Mouse (Mus musculus): ENCODE data around the gene Nckipsd.

Nckipsd gene

DNA sequence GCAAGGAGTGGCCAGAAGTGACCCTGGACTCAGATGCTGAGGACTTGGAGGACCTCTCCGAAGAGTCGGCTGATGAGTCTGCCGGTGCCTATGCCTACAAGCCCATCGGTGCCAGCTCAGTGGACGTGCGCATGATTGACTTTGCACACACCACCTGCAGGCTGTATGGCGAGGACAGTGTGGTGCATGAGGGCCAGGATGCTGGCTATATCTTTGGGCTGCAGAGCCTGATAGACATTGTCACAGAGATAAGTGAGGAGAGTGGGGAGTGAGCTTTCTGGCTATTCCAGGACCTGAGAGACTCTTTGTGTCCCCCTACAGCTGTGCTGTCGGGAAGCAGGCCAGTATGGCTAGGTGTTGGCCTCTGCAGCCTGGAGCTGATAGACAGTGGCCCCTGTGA is 2.4 kb upstream of the Nckipsd start:
- DNase-seq = no peak

DNA sequence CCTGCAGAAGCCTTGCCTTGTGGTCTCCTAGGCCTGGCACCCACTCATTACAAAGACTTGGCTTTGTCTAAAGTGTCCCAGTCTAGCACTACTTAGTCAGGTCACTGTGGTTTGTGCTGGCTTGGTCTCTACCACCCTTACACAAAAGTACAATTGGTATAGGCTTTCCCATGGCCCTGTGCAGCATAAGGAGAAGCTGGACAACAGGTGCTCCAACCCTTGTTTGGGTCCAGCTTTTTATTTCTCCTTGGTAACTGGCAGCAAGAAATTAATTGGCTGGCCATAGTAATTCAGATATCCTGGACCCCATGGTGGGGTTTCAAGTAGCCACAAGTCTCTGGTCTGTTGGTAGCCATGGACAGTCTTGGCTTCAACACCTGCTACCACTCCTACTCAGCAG is 1.8 kb upstream of the Nckipsd start:
- DNase-seq = no peak

DNA sequence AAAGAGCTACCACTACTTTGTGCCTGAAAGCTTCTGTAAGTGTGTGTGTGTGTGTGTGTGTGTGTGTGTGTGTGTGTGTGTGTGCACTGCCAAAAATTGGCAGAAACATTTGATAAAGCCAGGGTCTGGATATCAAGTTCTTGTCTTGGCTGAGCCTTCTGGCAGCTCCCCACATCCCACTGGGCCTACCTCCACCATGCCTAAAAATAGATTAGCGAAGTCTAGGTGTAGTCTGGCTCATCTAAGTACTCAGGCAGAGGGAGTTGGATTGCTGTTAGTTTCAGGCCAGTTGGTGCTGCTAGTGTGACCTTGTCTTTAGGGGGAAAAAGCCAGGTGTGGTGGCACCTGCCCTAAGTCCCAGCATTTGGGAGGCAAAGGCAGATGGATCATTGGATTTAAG is 1.3 kb upstream of the Nckipsd start:
- DNase-seq = no peak

DNA sequence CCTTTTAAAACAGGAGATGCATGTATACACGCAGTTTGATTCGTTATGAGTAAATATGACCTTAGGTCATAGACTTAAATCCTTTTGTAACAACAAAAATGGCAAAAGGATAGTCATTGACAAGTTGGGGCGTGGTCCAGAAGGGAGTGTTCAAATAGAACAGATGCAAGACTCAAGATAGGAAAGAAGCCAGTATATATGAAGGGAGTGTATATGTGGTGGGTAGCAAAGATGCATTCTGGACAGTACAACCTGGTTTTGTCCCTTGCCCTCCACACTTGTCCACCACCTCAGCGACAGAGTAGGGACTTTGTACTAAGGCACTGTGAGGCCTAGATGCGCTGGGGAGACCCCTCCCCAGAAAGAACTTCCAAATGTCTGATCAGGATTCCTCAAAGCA is 494 bp upstream of the Nckipsd start:
- no peak for DNase-seq

DNA sequence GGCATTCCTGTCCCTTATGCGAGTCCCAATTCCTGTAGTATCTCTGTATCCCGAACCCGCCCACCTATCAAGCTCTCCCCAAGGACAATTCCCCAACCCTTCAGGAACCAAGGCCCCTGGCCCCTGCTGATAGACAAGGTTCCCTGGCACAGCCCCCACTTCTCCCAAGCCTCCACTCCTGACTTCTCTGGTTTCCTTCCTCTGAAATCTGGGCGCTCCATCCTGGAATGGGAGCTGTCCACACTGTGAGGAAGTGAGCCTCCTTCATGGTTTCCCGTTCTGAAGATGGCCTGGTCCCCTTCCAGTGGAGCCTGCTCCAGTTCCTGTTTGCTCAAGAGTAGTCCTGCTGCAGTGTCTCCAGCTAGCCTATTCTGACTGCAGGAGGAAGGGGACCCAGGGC is 1.0 kb downstream of the Nckipsd start:
- peak; percentile 50 for DNase-seq

DNA sequence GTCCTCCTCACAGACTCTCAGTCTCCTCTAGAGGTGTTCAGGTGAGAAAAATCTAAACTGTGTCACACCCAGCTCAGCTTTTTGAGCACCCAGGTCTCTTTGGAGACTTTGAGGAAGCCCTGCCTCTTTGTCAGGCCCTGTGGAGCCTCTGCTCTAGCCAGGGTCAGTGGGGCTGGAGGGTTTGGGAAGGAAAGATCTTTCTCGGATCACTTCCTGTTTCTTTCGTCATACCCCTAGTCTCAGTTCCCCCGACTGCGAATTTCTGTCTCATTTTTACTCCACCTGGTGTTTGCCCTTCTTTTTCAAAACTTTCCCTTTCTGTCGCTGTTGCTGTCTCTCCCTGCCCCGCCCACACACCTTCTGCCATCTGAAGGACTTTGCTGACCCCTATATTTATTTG is 1.6 kb downstream of the Nckipsd start:
- no peak for DNase-seq

DNA sequence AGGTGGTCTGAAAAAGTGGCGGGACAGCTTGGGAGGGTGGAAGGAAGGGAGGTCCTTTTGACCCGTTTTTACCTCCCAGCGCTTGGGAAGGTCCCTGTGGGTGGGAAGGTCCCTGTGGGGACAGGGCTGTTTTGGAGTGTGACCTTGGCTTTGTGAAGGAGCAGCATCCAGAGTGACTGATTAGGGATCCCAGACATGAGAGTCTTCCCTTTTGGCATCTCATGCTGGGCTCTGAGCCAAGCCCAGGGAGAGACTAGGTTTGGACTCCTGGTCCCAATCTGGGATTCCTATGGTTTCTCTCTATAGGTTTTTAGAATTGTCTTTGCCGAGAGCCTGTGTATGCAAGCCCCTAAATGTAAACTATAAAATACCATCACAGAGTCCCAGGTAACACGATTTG is 2.3 kb downstream of the Nckipsd start:
- DNase-seq = no peak

DNA sequence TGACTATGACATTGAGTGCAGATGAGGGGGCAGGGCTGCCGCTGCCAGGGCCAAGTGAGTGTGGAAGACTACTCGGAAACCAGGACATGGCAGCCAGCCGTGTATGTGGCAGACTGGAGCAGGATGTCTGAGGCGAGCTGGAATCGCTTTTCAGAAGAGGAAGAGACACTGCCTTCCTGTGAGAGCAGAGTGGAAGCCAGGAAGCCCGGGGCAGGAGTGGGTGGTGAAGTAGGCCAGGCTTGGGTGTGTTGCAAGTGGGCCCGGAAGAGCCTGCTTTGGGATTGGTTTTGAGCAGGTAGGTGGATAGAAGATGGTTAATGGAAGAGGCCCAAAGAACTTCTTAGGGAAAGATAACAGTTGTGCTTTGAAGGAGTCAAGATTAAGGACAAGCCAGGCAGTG is 7.4 kb downstream of the Nckipsd start:
- no peak for DNase-seq

DNA sequence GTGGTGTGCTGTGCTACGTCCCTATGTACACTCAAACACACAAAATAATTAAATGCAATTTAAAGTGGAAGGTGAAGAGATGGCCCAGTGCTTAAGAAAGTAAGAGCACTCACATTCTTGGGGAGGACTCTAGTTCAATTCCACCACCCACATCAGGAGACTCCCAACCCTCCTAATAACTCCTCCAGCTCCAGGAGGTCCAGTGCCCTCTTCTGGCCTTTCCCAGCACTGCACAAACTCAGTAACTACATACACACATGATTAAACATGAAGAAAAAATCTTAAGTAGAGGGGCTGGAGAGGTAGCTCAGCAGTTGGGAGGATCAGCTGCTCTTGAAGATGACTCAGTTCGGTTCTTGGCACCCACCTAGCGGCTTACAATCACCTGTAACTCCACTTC is 11.3 kb downstream of the Nckipsd start:
- peak; percentile 75 for DNase-seq

DNA sequence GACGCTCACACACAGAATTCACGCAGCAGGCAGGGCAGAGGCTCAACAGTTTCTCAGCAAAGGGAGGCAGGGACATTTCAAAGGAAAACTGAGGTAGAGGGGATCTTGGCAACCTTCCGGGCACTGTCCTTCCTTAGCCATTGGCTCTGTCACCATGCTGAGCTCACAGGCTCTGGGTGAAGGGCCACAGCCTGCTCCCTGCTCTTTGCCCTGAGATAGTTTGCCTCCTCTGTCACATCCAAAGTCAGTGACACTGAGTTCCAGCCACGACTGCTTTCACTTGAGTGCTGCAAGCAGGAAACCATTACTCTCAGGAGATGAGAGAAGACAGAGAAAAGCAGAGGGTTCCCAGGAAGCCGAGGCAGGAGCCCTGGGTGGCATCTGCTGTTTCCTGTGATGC is 11.9 kb downstream of the Nckipsd start:
- DNase-seq = no peak

DNA sequence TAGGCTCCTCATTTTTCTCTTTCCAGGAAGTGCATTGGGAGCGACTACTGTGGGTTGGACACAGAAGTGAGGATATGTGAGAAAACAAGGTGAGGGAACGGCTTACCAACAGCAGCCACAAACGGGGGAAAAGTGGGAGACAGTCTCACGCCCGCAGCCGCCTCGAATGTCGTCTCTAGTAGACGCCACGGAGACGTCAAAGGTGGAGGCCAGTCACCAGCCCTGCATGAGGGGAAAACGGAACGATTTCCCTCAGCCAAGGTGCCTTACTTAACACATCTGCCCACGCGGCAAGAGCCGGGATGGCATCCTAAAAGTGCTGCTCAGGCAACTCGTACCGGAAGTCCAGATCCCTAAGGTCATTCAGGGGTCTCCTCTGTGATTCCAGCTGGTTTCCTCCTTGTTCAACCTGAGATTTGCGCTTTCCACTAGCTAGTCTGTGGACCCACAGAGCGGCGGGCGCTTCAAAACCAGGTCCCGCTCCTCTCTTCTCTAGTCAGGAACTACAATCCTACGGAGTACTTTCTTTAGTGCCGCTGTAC is 16.0 kb downstream of the Nckipsd start:
- DNase-seq = no peak

DNA sequence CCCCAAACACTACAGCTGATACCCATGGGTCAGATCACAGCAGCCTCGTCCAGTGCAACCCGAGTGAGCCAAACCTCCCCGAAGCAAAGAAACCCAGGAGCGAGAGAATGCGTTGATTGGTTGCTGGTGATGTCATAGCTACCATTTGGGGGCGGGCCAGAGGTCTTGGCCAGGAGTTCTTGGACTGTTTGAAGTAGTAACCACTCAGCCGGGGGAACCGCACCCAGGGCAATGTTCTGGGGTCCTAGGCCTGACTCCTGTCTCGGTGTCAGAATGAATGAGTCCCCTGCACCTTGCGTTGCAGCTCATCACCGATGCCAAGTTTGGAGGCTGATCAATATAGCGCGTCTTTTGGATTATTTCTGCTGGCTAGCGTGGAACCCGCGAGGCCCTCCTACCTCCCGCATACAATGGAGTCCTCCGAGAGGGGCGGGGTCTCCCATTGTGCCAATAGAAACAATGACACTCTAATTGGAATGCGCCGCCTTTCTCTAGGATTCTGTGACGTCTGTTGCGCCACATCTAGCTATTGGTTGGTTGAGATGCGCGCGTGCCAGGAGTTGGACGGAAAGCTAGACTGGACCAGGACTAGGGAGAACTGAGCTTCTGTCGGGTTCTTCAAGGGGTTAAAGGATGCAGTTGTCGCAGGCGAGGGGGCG is 16.7 kb downstream of the Nckipsd start:
- no peak for DNase-seq

DNA sequence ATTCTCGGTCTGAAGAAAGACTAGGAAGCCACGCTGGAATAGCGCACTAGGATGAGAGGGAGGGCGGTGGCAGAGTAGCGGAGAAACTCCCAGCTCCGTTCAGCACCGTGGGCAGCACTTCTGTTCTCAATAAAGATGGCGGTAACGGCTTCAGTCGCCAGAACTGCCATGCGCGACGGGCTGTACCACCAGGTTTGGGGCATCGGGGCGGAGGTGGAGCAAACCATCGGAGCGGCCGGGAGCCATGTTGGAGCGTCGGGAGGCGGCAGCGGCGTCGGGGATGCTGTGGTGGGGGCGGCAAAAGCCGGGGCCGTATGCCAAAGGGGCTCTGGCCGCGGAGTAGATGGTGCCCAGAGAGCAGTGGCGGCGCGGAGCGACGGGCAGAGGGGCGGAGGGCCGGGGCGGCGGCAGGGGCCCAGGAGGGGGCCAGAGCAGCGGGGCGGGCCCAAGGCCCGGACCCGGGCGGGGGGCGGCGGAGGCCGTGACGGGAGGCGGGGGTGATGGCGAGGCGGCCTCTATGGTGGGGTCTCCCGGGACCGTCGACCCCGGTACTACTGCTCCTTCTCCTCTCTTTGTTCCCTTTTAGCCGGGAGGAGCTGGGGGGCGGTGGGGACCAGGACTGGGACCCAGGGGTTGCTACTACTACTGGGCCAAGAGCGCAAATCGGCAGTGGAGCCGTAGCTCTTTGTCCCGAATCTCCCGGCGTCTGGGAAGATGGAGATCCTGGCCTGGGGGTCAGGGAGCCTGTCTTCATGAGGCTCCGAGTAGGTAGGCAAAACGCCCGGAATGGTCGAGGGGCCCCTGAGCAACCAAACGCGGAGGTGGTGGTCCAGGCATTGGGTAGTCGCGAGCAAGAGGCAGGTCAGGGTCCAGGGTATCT is 17.9 kb downstream of the Nckipsd start, which contains the start of gene Celsr3:
Celsr3 (plus strand) TSS at position 501 of the 880 bp plus-strand sequence.
- DNase-seq = peak; percentile 55

DNA sequence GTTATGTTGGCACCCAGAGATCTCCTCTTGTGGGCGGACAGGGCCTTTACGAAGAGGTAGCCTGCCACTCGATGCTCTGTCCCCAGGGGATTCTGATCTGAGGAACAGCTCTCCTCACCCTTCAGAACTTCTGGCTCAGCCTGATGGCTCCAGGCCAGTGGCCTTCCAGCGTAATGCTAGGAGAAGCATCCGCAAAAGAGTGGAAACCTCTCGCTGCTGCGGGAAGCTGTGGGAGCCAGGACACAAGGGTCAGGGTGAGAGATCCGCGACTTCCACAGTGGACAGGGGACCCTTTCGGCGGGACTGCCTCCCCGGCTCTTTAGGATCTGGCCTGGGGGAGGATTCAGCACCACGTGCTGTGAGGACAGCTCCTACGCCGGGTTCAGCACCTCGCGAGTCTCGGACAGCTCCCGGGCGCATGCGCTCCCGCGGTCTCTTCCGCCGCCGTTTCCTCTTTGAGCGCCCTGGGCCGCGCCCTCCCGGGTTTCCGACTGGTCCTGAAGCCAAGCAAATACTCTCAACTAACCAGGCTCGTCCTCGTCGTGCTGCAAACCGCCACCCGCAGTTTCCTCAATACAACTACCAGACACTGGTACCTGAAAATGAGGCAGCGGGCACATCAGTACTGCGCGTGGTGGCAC is 18.7 kb downstream of the Nckipsd start:
- peak; percentile 81 for DNase-seq

DNA sequence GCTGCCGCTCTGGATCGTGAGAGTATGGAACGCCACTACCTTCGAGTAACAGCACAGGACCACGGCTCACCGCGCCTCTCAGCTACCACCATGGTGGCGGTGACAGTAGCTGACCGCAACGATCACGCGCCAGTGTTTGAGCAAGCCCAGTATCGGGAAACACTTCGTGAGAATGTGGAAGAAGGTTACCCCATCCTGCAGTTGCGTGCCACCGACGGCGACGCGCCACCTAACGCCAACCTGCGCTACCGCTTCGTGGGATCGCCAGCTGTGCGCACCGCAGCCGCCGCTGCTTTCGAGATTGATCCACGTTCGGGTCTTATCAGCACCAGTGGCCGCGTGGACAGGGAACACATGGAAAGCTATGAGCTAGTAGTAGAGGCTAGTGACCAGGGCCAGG is 19.3 kb downstream of the Nckipsd start:
- DNase-seq = no peak

DNA sequence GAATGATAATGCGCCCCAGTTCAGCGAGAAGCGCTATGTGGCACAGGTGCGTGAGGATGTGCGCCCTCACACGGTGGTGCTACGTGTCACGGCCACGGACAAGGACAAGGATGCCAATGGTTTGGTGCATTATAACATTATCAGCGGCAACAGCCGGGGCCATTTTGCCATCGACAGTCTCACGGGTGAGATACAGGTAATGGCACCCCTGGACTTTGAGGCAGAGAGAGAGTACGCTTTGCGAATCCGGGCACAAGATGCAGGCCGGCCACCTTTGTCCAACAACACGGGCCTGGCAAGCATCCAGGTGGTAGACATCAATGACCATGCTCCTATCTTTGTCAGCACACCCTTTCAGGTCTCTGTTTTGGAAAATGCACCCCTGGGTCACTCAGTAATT is 19.7 kb downstream of the Nckipsd start:
- DNase-seq = no peak

DNA sequence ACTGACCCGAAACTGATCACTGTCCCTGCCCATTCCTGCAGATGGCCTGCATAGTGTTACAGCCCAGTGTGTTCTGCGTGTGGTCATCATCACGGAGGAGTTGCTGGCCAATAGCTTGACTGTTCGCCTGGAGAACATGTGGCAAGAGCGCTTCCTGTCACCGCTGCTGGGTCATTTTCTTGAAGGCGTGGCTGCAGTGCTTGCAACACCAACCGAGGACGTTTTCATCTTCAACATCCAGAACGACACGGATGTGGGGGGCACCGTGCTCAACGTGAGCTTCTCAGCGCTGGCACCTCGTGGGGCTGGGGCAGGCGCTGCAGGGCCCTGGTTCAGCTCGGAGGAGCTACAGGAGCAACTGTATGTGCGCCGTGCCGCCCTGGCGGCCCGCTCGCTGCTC is 23.5 kb downstream of the Nckipsd start:
- DNase-seq = no peak

DNA sequence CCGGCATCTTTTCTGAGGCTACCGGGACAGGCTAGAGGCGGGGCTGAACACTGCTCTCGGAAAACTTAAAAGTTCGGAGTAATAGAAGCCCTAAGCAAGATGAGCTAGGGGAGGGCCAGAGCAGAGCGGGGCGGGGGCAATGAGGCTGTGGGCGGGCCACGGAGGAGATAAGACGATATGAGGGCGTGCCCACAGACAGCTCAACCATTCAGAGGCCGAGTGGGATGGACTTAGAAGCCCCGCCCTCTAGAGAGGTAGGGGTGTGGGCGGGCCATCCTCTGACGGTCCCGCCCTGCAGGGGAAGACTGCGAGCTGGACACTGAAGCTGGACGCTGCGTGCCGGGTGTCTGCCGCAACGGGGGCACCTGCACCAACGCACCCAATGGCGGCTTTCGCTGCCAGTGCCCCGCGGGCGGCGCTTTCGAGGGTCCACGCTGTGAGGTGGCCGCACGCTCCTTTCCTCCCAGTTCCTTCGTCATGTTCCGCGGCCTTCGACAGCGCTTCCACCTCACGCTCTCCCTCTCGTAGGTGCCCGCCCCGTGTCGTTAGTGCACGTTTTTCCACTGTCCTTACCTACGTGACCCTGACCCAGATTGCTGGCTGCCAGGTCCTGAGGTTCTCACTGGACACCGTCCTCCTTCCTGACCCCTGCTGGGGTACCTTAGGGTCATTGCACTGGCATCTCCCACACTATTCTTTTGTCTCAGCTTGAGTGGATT is 24.4 kb downstream of the Nckipsd start:
- DNase-seq = peak; percentile 96

DNA sequence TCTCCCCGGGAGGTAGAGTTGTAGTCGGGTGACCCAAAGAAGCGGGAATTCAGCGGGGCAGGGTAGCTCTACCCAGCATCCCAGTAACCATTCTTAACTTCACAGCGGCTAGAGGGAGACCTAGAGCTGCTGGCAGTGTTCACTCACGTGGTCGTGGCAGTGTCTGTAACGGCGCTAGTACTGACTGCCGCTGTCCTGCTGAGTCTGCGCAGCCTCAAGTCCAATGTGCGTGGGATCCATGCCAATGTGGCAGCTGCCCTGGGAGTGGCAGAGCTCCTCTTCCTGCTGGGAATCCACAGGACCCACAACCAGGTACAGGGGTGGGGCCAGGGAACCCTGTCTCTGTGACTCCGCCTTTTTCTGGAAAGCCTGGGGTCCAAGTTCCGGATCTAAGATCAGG is 34.8 kb downstream of the Nckipsd start:
- peak; percentile 69 for DNase-seq

DNA sequence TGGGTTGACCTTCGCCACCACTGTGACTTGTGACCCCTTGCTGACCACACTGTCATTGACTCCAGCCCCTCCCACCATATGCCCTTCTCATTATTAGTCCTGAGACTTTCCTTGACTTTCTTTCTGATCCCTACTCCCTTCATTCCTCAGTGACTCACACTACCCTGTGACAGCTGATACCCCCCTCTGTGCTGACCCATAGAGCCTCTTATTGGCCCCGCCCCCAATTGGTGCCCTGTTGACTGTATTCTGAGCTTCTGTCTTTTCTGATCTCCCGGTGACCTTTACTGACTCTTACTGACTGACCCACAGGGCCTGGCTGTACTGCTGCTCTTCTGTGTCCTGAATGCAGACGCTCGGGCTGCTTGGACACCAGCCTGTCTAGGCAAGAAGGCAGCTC is 37.2 kb downstream of the Nckipsd start:
- DNase-seq = no peak

DNA sequence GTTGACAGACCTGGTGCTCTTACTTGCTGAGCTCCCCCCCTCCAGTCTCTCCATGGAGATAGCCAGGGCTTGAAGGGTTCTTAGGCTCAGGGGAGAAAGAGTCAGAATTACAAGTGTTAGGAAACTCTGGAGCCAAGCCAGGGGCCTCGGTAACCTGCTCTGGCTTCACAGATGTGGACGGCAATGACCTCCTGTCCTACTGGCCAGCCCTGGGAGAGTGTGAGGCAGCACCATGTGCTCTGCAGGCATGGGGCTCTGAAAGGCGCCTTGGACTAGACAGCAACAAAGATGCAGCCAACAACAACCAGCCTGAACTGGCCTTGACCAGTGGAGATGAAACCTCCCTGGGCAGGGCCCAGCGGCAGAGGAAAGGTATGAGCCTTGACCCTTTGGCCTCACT is 39.2 kb downstream of the Nckipsd start:
- DNase-seq = peak; percentile 54

DNA sequence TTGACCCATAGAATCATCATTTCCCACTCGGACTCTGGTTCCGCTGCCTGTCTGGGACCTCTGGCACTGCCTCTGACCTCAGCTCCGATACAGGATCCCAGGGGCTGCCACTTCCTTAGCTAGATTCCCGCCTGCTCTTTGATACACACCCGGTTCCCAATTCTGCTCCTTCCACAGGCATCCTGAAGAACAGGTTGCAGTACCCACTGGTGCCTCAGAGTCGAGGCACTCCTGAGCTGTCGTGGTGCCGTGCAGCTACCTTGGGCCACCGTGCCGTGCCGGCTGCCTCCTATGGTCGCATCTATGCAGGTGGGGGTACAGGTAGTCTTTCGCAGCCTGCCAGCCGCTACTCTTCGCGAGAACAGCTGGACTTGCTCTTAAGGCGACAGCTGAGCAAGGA is 40.3 kb downstream of the Nckipsd start:
- no peak for DNase-seq

DNA sequence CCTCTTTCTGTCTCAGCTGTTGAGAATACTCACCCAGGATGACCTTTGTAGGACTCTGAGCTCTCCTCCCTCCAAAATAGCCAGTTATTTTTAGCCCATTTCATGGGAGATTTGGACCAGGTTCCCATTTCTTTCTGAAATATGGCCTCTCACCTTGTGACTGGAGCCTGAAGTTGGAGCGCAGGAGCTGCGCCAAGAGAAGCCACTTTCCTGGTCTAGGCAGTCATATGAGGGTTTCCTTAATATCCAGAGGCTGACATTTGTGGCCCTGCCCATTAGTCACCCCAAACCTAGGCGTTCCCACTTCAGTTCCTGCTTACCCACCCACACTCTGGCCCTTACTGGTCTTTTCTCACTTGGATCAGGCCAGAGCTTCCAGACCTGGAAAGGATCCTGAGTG is 44.8 kb downstream of the Nckipsd start, which contains the start of gene Slc26a6:
Slc26a6 (plus strand) TSS at position 308 of the 400 bp plus-strand sequence.
- DNase-seq = no peak

All from lung, postnatal 10 days (tissue).